Mouse (Mus musculus) midbrain, embryonic 16.5 days (tissue): ENCODE results near the gene Clrn3. TPM values are rescaled to one million over a fixed set of nuclear protein-coding genes. Genes with fewer than 3 reads are reported as not detected.

Source experiments
- ATAC-seq: fragments of 200-750 bp; cut with Nextera tagmentation; 2 replicates; pipeline ENCODE4 v1.8.0; 2017; ENCODE audit warnings: moderate TSS enrichment
- H3K27ac ChIP-seq: fragments of 300-500 bp; sonication (generic); 2 replicates; pipeline ENCODE4 v1.5.1; 2014; ENCODE audit warnings: mild to moderate bottlenecking, low read length, mixed read lengths
- H3K27me3 ChIP-seq: fragments of 300-500 bp; sonication (generic); 2 replicates; pipeline ENCODE4 v1.6.1; 2014; ENCODE audit warnings: low read depth, low read length, mixed read lengths; ENCODE audit not compliant: control insufficient read depth, insufficient read depth
- H3K36me3 ChIP-seq: fragments of 300-500 bp; sonication (generic); 2 replicates; pipeline ENCODE4 v1.6.1; 2014; ENCODE audit warnings: mild to moderate bottlenecking, low read length, moderate library complexity, mixed read lengths; ENCODE audit not compliant: control insufficient read depth, insufficient read depth
- H3K4me1 ChIP-seq: fragments of 300-500 bp; sonication (generic); 2 replicates; pipeline ENCODE4 v1.6.1; 2014; ENCODE audit warnings: mild to moderate bottlenecking, low read length, mixed read lengths; ENCODE audit not compliant: control insufficient read depth, insufficient read depth
- H3K4me2 ChIP-seq: fragments of 300-500 bp; sonication (generic); 2 replicates; pipeline ENCODE4 v1.6.1; 2014; ENCODE audit warnings: mild to moderate bottlenecking, low read length, mixed read lengths
- H3K4me3 ChIP-seq: fragments of 300-500 bp; sonication (generic); 2 replicates; pipeline ENCODE4 v1.5.1; 2014; ENCODE audit warnings: low read depth, mild to moderate bottlenecking, low read length, moderate library complexity, mixed read lengths
- H3K9ac ChIP-seq: fragments of 300-500 bp; sonication (generic); 2 replicates; pipeline ENCODE4 v1.6.1; 2014; ENCODE audit warnings: low read depth, low read length, mixed read lengths
- H3K9me3 ChIP-seq: fragments of 300-500 bp; sonication (generic); replicated peaks from 2 replicates; pipeline ENCODE4 v1.6.1; 2014; ENCODE audit warnings: mild to moderate bottlenecking, low read length, mixed read lengths; ENCODE audit not compliant: control insufficient read depth, poor library complexity, severe bottlenecking
- WGBS: fragments of 180-500 bp; shearing (Covaris S2); extraction: QIAGEN DNeasy Blood & Tissue Kit; methylation state at CpG from one replicate; pipeline ENCODE4 v1.1.7; 2014; 5-methylcytosine and 5-hydroxymethylcytosine counted together
- polyA plus RNA-seq: library from polyadenylated mRNA; unstranded; fragments of >200 nt; fragmentation: Nextera tagmentation; extraction: Ambion mirVana; gene quantifications from 2 replicates; pipeline ENCODE4 v1.2.1, GENCODE M21; 2015

Gene Clrn3
- polyA plus RNA-seq, 1 experiment from 2014 or later = not detected

DNA sequence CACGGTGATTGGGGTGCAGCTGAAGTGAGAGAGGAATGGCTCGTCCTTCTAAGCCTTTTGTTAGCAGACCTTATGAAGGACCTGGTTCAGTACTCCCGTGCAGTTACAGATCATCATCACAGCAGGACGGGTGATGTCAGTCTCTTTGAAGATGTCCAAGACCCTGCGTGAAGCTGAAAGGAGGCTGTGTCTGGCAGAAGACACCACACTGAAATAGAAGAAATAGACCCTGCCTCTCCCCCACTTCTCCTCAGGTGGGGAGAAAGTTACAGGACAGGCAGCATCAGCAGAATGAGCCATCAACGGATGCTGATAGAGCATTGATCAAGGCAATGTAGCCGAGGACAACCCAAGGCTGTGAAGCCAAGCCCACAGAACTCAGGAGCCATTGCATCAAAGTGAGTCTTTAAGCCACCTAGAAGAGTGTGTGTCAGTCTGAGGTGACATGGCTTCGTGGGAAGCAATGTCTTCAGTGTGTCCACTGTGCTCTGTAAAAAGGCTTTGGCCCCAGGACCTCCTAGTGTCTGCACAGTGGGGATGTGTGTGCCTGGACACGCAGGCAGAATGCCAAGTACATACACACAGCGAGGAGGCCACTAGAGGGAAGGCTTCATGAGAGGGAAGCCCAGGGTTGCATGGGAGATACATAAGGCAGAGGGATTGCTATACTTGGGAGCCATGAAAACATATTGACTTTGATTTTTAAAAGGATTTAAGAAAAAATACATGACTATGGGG lies 41.6 kb downstream of the Clrn3 start:
- WGBS = 44% methylated on average over 10 of the region's 10 CpGs
- no peak overlapping the region for H3K4me2 ChIP-seq

DNA sequence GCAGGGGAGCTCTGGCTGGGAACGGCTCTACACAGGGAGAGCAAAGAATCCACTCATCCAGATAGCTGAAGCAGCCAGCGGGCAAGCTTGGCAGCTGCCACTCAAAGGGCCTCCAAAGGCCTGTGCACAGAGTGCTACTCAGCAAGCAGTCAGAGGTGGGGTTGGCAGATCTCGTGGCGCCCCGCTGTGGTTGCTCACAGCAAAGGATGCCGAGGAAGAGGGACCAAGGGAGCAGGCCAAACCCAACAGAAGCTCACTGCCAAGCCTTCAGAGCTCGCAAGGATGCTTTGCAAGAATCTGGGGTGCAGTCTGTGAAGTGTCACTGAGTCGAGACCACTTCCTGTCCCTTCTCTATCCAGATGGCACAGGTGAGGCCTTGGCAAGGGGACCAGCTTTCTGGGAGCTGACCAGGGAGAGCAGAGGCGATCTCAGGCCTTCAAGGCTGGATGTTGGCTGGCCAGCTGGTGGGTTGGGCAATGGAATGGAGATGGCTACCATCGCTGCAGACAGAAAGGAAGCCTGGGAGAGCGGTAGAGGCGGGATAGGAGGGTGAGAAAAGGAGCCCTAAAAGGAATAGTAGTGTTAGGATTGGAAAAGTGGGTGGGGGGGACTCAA lies 42.6 kb downstream of the Clrn3 start:
- Histone ChIP-seq H3K36me3 (no peaks in the 10 kb centered on the region), H3K9ac (0 out of 2 replicates have a peak overlapping the region, but pooled peaks have one; percentile 21), H3K9me3 (no peaks in the 10 kb centered on the region), H3K27me3 (peaks cover 22% of the 10 kb centered on the region), H3K27ac (no peak overlapping the region), H3K4me1 (peaks cover 16% of the 10 kb centered on the region), H3K4me2 (no peak overlapping the region), H3K4me3 (no peak overlapping the region)
- ATAC-seq = peak; percentile 88
- WGBS = 14% methylated on average over 12 of the region's 12 CpGs

More for the DNA sequence above, 41.6 kb downstream of the Clrn3 start:
- Histone ChIP-seq H3K36me3 (no peaks in the 10 kb centered on the region), H3K27me3 (peaks cover 16% of the 10 kb centered on the region), H3K9ac (0 out of 2 replicates have a peak overlapping the region, but pooled peaks have one; percentile 21), H3K4me1 (peaks cover 16% of the 10 kb centered on the region), H3K9me3 (no peaks in the 10 kb centered on the region), H3K27ac (no peak overlapping the region), H3K4me3 (no peak overlapping the region)
- no peak for ATAC-seq

DNA sequence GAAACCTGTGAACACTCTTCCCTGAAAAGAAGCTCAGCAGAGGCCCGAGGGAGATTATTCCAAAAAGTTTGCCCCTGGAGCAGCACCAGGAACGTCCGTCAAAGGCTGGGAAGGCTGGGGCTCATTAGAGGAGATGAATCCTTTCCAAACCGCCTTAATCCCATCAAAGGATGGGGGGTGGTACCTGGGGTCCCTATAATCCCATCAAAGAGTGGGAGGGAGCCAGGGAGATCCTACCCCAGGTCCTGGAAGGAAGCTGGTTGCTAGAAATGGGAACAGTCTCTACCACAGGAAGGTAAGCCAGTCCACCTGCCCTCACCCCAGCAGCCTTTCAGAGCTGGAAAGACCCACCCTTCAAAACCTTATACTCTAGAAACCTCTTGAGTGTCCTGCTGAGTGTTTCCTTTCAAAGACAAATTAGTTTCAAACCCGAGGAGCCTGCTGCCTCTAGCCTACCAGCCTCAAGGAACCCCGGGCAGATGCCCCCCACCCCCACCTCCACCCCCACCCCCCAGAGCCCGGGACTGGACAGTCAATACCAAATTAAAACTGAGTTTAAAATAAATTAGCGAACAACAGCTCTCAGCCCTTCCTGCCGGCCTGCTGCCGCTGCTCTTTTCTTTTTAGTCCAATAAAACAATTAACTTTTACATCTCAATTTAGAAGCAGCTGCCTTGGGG lies 43.2 kb downstream of the Clrn3 start:
- Histone ChIP-seq H3K4me3 (no peak overlapping the region), H3K4me1 (peaks cover 16% of the 10 kb centered on the region), H3K36me3 (no peaks in the 10 kb centered on the region), H3K9me3 (no peaks in the 10 kb centered on the region), H3K27me3 (peaks cover 22% of the 10 kb centered on the region), H3K9ac (no peak overlapping the region), H3K27ac (no peak overlapping the region), H3K4me2 (no peak overlapping the region)
- peak; percentile 15; the same call in 1 of the 2 replicates for ATAC-seq
- WGBS = 4% methylated on average over 10 of the region's 10 CpGs

DNA sequence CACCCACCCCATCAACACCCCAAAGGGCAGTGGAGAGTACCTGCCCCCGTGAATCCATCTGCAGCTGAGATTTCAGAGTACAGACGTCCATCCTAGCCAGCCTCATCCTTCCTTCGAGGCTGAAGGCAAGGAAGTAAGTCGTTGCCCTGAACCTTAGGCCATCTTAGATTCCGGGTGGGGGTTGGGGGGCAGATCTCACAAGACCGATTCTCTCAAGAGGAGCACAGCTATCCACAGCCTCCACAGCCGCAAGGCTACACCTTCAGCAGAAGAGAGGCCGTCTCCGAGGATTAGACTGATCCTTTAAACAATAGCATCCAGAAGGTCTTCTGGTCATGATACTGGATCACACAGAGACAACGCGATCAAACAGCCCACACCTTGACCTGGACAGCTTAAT lies 44.1 kb downstream of the Clrn3 start:
- Histone ChIP-seq H3K9me3 (no peaks in the 10 kb centered on the region), H3K4me2 (no peak overlapping the region), H3K9ac (no peak overlapping the region), H3K4me1 (peaks cover 16% of the 10 kb centered on the region), H3K4me3 (no peak overlapping the region), H3K36me3 (no peaks in the 10 kb centered on the region), H3K27me3 (peaks cover 22% of the 10 kb centered on the region), H3K27ac (no peak overlapping the region)
- 23% methylated on average over 11 of the region's 11 CpGs for WGBS
- ATAC-seq = no peak

DNA sequence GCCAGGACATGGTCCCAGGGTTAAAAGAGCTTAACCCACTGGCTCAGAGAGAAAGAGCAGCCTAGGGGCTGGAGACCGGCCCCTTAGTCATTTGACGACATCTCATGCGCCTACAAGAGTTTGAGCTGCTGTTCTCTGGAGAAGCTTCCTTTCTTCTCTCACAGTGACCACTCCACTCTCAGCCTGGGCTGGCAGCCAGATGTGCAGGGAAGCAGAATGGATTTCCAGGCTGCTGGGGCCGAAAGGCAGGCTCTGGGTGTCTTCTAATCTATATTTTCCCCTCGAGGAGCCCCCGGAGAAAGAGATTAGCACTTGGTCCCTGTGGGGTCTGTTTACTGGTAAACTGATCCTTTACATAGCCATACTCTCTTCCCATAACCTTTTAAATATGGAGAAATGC lies 44.7 kb downstream of the Clrn3 start:
- Histone ChIP-seq H3K27me3 (peaks cover 22% of the 10 kb centered on the region), H3K9ac (no peak overlapping the region), H3K27ac (no peak overlapping the region), H3K9me3 (no peaks in the 10 kb centered on the region), H3K36me3 (no peaks in the 10 kb centered on the region), H3K4me1 (peaks cover 19% of the 10 kb centered on the region), H3K4me2 (no peak overlapping the region), H3K4me3 (no peak overlapping the region)
- no peak for ATAC-seq
- WGBS = 29% methylated on average over 6 of the region's 6 CpGs

DNA sequence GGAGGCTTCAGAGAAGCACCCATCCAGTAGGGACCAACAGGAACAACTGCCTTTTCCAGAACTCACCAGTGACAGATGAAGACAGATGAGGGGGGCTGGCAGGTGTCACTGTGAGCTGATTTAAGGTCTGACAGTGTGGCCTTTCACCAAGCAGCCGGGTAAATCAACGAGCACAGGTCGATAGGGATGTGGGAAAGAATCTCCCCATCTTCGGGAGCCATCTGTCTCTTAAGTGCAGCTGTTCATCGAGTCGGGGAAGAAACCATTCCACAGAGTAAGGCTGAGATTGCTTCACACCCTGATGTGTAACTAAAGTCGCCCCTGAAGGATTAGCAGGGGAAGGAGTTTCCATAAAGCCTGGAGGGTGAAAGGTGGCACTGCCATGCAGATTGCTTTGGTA lies 47.3 kb downstream of the Clrn3 start:
- H3K27me3 ChIP-seq = peaks cover 20% of the 10 kb centered on the region
- H3K4me1 ChIP-seq = peaks cover 16% of the 10 kb centered on the region
- no peak overlapping the region for H3K4me3 ChIP-seq
- H3K9ac ChIP-seq = no peak overlapping the region
- 78% methylated on average over 7 of the region's 7 CpGs for WGBS
- H3K4me2 ChIP-seq = no peak overlapping the region
- no peaks in the 10 kb centered on the region for H3K36me3 ChIP-seq
- H3K9me3 ChIP-seq = no peaks in the 10 kb centered on the region
- ATAC-seq = no peak
- no peak overlapping the region for H3K27ac ChIP-seq

DNA sequence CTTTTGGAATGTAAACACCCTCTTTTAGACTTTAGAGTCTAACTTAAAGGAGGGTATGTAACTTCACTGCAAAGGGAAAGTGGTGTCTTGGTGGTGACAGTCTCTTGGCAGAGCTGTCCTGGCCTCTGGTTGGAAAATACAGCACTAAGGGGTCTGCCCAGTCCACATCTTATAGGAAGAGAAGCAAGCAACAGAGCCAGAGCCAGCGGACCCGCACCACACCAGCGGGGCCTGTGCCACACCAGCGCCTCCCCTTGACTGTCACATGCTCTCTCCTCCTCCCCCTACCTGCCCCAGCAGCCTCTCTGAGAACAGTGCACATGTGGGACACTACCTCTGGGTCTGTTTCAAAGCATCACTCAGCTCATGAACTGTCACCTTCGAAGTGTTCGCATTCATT lies 48.5 kb downstream of the Clrn3 start:
- H3K27me3 ChIP-seq = peaks cover 22% of the 10 kb centered on the region
- no peak overlapping the region for H3K27ac ChIP-seq
- peaks cover 4% of the 10 kb centered on the region for H3K4me1 ChIP-seq
- H3K4me2 ChIP-seq = no peak overlapping the region
- 54% methylated on average over 6 of the region's 6 CpGs for WGBS
- no peaks in the 10 kb centered on the region for H3K36me3 ChIP-seq
- no peak overlapping the region for H3K4me3 ChIP-seq
- no peaks in the 10 kb centered on the region for H3K9me3 ChIP-seq
- no peak for ATAC-seq
- no peak overlapping the region for H3K9ac ChIP-seq

DNA sequence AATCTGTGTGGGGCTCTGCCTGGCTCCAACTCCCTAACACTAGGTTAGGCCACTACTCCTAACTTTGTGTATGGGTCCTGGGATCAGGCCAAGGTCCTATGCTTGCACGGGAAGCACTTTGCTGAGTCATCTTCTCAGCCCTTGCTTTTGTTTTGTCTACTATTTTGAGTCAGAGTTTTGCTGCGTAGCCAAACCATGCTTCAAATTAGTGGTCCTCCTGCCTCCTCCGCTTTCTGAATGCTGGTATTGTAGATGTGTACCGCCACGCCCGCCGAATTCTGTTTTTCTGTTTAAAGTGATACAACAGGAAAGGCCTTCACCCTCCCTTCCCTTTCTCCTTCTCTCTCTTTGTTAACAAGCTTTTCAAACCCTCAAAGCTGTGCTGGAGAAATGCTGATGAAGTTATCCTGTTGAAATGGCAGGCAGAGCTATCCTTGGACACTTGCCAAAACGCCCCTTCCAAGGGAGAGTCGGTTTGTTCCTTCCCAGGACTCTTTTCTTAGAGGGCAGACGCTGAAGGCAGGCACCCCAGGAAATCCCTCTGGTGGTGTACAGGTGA lies 49.1 kb downstream of the Clrn3 start:
- Histone ChIP-seq H3K4me3 (no peak overlapping the region), H3K4me2 (no peak overlapping the region), H3K27me3 (peaks cover 22% of the 10 kb centered on the region), H3K4me1 (peaks cover 4% of the 10 kb centered on the region; the same call in 1 of the 2 replicates), H3K9ac (no peak overlapping the region), H3K27ac (no peak overlapping the region), H3K36me3 (no peaks in the 10 kb centered on the region), H3K9me3 (no peaks in the 10 kb centered on the region)
- no peak for ATAC-seq
- WGBS = 23% methylated on average over 10 of the region's 10 CpGs
